Mouse (Mus musculus): ENCODE data around the gene Slc25a53. TPM values are rescaled to one million over a fixed set of nuclear protein-coding genes. Genes with fewer than 3 reads are reported as not detected.
"Not testable (repeated sequence)": the region's sequence is repeated elsewhere in the genome, so short reads cannot be mapped to it uniquely, and the experiment has no call there.

Gene Slc25a53
- polyA plus RNA-seq, 1 experiment from 2014 or later, result 13.1 TPM

DNA sequence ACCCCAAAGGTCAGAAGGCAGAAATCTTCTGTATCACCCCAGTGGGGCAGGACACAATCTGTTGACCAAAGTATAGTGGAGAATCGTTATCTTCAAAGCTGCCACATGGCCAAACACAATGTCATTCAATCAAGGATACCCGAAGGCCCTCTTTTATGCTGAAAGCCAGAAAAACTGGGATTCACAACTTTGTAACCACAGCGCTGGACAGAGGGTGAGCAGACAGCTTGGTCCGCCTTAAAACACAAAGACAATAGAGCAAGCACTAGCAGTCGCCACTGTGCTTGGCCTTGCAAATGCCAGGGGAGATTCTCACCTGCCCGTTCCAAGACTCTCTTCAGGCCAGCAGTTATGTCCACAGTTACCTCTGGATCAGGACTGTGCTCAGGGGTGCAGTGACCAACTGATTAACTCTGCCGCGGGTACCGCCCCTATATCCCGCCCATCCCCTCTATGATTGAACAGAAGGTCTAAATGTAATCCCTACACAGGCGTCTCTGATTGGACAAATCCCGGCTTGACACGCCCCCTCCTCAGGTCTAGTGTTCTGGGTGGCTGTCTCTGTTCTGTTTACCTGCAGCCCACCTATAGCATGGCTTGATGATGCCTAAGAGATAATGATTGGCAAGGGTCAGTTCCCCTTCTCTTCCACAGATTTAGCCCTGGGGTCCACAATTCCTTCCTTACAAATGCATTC, 80.4 kb downstream of the Slc25a53 start:
- peak overlapping the region; percentile 54 for H3K4me2 ChIP-seq
- not testable (repeated sequence) for H3K36me3 ChIP-seq; H3K27ac ChIP-seq (replicated peaks); H3K27me3 ChIP-seq; H3K9me3 ChIP-seq; H3K4me1 ChIP-seq (replicated peaks)
- H3K4me3 ChIP-seq, result peak overlapping the region; percentile 42
- peak; percentile 100 for ATAC-seq (ENCODE audit: low read depth)
- 30% methylated on average over 13 of the region's 13 CpGs for WGBS
- peak overlapping the region; percentile 58; the same call in 1 of the 2 replicates for H3K9ac ChIP-seq

DNA sequence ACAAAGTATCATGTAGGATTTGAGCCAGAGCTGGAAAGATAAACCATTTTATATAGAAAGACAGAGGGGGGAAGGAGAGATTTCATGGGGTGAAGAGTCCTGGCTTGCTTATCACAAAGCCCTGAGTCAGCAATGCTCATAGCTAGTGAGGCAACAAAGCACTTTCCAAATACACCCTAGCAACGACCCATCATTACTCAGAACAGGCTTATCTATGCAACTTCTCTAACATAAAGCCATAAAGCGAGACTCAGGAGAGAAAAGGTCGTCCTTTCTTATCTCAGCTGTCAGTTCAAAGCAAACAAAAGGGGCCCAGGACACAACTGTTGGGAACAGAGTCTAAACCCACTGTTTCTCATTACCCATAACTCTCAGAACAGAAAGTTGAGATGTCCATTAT, 100.1 kb downstream of the Slc25a53 start:
- Histone ChIP-seq H3K4me2 (no peak overlapping the region), H3K4me3 (no peak overlapping the region), H3K4me1 (replicated peaks) (no peaks in the 10 kb centered on the region), H3K27ac (replicated peaks) (no peak overlapping the region), H3K9ac (no peak overlapping the region), H3K36me3 (no peaks in the 10 kb centered on the region), H3K27me3 (no peaks in the 10 kb centered on the region), H3K9me3 (no peaks in the 10 kb centered on the region)
- ATAC-seq (ENCODE audit: low read depth), result no peak
- 40% methylated on average over 3 of the region's 3 CpGs for WGBS

Other genes starting within 250 kb of the Slc25a53 start
- 33.6 and 36.5 TPM in 2 replicates for gene Plp1, start 215.6 kb downstream of the Slc25a53 start, polyA plus RNA-seq (2015; fragmentation: Nextera tagmentation; extraction: Ambion mirVana)
- 16.9 and 17.5 TPM in 2 replicates for gene Rab9b, start 169.5 kb downstream of the Slc25a53 start, polyA plus RNA-seq (2015; fragmentation: Nextera tagmentation; extraction: Ambion mirVana)
- gene H2bfm, start 111.0 kb downstream of the Slc25a53 start, polyA plus RNA-seq (2015; fragmentation: Nextera tagmentation; extraction: Ambion mirVana), result not detected in 2 replicates
- 122 and 129 TPM in 2 replicates for gene Tmsb15b2, start 62.8 kb downstream of the Slc25a53 start, polyA plus RNA-seq (2015; fragmentation: Nextera tagmentation; extraction: Ambion mirVana)
- gene Tmsb15l, start 61.4 kb downstream of the Slc25a53 start, polyA plus RNA-seq (2015; fragmentation: Nextera tagmentation; extraction: Ambion mirVana), result 12.3 and 13.1 TPM in 2 replicates
- gene Tmsb15b1, start 61.4 kb downstream of the Slc25a53 start, polyA plus RNA-seq (2015; fragmentation: Nextera tagmentation; extraction: Ambion mirVana), result 36.6 and 43.6 TPM in 2 replicates
- 215 and 233 TPM in 2 replicates for gene Zcchc18, start 45.1 kb downstream of the Slc25a53 start, polyA plus RNA-seq (2015; fragmentation: Nextera tagmentation; extraction: Ambion mirVana)
- gene Fam199x, start 11.3 kb upstream of the Slc25a53 start, polyA plus RNA-seq (2015; fragmentation: Nextera tagmentation; extraction: Ambion mirVana), result 6.4 and 7.1 TPM in 2 replicates
- gene Esx1, start 83.8 kb upstream of the Slc25a53 start, polyA plus RNA-seq (2015; fragmentation: Nextera tagmentation; extraction: Ambion mirVana), result not detected in 2 replicates

Measured in neural tube, embryonic 13.5 days (tissue).